Mouse (Mus musculus): ENCODE data around the gene Tpcn1.

The Tpcn1 gene

GRCm38 (mm10) chr5:120579898-120580626 lies 8.4 kb downstream of the Tpcn1 start:
- in situ Hi-C loops (cut with MboI, MseI) = no loop called here

GRCm38 (mm10) chr5:120579211-120579897 lies 9.1 kb downstream of the Tpcn1 start:
- in situ Hi-C loops (cut with MboI, MseI) = no loop called here

DNA sequence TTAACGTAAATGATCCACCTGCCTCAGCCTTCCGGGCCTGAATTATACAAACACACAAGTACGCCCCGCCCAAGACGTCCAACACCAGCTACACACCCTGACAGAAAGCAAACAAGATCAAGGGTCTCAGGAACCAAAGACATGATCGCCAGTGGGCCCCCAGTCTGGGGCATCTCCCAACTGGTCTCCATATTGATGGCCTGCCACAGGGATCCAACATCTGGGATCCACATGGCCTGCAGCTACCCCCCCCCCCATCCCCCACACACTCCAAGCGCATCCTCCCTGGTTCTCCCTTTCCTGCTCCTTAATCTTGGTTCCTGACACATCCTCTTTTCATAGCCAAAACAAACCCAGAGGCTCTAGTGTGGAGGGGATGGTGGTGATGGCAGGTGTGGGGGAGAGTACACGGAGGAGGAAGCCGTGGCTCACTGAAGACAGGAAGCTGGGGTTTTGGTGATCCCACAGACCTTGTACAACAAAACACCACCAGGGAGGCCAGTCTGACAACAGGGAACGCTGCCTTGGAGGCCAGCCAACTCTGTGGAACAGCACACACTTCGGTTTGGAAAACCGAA lies 9.9 kb downstream of the Tpcn1 start:
- in situ Hi-C loops (cut with MboI, MseI) = no loop called here

DNA sequence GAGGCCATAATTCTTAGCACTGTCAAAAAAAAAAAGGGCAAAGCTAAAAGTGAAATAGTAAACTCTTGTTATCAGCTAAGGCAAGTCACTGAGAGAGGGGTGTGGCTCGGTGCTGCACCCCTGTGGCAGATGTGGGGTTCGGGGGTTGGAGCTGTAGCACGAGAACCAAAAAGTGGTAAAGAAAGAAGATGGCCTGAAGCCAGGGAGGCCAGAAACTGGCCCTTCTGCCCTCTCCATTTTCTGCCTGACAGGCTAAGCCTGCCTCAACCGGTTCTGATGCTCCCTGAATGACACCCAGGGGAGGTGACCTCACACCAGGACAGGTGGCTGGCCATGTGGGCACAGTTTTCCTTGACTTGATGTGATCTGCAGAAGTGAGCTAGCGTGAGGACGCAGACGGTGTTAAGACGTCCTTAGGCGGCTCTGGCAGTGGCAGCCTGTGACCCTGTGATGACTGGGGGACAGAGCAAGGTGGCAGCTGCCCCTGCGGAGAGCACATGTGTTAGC lies 10.5 kb downstream of the Tpcn1 start:
- in situ Hi-C loops (cut with MboI, MseI) = no loop called here

DNA sequence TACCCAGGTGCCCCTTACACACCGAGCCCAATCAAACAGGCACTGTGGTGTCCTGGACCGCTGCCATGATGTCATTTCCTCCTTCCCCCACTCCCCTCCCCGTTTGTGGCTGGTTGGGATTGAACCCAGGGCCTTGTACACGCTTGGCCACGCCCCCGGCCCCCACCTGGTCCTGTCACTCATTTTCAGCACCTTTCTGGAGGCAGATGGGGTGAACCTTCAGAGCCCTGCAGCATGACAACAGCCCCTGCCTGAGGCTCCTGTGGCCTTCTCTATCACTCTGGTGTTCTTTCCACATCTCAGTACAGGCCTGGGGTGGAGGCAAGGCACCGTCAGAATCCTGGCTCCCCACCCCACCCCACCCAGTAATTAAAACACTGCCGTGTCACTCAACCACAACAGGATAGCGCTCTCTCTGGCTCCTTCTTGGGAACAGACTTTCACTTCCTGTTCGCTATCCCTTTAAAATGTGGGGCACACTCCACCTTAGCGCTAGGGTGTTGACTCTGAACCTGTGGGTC lies 11.6 kb downstream of the Tpcn1 start:
- in situ Hi-C loops (cut with MboI, MseI) = no loop called here

DNA sequence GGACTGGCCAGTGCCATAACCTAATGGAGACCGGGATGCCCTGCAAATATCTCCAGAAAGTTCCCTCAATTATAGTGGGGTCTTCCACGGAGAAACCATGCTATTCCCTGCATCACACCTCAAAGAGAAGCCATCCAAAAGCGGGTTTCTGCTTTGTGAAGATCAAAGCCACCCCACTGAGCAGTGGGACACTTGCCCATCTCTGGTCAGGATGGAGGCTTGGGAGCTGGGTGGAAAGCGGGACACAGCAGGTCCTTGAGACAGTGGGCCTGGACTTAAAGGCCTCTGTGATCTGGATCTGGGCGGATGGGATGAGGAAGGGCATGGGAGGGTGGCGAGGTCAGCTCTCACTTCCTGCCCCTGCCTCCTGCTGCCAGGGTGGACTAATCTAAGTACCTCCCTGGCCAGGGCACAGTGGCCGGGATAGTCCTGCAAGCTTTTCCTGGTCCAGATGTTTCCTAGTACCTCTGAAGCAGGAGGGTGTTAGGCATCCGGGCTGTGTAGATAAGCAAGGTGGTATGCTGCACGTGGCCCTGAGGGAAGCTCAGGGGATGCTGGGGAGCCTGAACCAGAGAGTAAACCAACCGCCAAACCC lies 13.9 kb downstream of the Tpcn1 start:
- in situ Hi-C loops (cut with MboI, MseI) = no loop called here

DNA sequence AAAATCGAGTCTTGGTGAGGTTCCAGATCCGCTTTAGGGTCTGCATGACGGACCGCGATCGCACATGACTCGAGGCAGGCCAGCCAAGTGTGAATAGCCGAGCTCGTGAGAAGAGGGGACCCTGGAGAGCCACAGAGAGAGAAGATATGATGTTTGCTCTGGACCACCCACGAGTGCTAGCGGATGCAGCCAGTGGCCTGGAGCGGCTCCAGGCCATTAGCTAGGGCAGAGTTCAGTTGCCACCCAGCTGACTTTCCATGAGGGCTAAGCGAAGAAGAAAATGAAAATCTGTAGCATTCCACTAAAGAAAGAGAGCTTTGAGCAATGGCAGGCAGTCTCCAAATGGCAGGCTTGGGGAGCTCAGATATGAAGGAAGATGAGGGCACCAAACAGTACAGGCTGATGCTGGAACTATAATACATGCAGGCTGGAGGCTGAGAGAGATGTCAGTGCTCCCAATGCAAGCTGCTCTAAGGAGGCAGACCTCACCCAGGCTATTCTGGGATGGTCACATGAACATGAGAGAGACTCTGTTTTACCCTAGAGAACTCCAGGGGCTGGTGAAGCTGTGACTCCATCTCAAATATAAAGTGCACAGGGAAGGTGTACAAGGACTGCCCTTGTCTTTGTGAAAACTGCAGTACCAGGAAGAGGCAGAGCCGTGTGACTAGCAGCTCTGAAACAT lies 17.3 kb downstream of the Tpcn1 start:
- in situ Hi-C loops (cut with MboI, MseI) = no loop called here

DNA sequence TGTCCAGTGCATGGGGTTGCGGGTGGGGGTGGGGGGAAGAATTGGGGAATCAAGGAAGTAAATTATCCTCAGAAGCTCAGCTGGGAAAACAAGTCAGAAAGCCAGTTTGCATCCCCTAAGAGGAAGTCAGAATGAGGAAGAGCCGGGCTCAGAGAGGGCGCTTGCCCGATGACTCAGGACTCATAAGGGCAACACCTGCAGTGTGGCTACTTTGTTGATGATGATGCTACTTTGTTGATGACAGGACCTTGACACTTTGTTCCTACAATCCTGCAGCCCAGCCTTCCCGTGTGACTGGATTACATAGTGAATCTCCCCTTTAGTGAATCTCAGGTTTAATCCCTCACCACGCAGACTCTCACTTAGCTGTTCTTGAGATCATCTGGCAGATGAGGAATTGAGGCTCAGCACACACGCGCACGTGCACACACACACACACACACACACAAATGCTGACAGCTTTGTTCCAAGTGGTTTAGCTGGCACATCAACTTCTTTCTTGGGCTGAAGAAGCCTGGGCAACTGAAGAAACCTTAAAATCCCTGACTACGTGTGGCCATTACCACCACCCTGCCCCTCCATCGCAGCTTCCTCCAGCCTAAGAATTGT lies 18.1 kb downstream of the Tpcn1 start:
- in situ Hi-C loops (cut with MboI, MseI) = no loop called here

- in situ Hi-C loops (cut with MboI, MseI) = no loop called here
Observed at GRCm38 (mm10) chr5:120569791-120570190, 18.7 kb downstream of the Tpcn1 start.

DNA sequence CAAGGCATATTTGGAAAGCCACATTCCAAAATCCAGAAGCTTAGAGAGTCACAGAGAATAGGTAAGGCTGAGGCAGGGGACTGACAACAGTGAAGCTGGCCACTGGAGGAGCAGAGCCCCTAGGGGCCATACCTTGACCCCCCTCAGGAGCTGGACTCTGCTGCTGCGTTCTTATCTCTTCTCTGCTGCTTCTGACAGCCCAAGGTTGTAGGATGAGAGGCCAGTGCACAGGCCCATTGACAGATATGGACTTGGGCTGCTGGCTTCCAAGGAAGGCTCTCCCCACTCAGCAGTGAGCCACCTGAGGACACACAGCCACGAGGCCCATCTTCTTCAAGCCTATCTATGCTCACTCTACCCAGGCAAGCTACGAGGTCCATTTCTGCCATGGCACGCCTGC lies 19.5 kb downstream of the Tpcn1 start:
- in situ Hi-C loops (cut with MboI, MseI) = no loop called here

DNA sequence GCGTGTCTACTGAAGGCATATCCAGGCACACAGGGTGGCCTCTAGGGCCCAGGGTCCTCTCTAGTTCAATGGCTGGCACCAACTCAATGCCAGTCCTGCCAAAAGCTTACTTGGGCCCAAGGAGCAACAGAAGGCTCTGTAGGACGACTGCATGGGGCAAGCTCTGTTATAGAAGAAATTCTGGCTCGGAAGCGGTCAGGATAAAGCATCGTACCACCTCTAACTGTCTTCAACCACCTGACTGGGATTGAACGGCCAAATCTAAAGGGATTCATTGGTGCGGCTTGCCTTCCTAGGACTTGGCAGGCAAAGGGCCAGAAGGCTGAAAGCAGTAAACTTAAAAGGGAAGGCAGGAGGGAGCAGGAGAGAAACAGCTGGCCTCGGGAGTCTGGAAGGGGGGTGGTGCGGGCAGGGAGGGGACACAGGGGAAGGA lies 20.1 kb downstream of the Tpcn1 start:
- in situ Hi-C loops (cut with MboI, MseI) = no loop called here

- in situ Hi-C loops (cut with MboI, MseI) = no loop called here
Observed at GRCm38 (mm10) chr5:120567761-120568211, 20.7 kb downstream of the Tpcn1 start.

DNA sequence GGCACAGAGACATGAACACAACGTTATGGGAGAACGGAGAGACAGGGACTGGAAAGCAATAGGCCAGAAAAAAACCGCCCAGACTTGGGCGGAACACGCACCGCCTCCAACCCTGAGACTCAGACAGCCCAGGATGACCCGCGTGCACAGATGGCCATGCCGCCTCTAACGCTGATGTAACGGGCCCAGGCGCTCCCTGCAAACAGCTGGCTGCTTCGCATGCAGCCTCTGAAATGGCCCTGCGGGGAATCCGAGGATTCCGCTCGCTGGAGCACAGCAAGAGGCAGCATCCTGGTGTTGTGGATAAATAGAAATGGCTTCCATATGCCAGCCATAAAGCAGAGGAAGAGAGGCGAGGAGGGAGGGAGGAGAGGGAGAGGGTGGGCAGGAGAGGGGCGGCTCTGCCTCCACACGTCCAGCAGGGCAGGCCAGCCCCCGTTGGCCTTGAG lies 21.2 kb downstream of the Tpcn1 start:
- in situ Hi-C loops (cut with MboI, MseI) = no loop called here

- in situ Hi-C loops (cut with MboI, MseI) = no loop called here
Observed at GRCm38 (mm10) chr5:120566681-120567252, 21.7 kb downstream of the Tpcn1 start.

DNA sequence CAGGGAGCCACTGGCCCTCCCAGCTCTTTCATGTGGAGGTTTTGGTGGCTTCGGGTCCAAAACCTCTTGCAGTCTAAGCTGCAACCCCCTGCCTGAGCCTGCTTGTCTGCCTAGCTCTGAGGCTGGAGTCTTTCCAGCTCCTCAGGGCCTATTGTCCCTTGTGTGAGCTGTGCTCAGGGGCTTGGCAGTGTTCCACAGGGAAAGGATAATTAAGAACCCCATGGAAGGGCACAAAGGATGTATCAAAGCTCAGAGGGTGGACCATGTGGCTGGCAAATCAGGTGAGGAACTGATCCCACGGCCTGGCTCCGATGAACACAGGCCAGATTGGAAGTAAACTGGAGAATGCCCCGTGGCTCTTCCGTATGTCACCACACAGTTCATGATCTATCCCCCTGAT lies 22.4 kb downstream of the Tpcn1 start:
- in situ Hi-C loops (cut with MboI, MseI) = no loop called here

DNA sequence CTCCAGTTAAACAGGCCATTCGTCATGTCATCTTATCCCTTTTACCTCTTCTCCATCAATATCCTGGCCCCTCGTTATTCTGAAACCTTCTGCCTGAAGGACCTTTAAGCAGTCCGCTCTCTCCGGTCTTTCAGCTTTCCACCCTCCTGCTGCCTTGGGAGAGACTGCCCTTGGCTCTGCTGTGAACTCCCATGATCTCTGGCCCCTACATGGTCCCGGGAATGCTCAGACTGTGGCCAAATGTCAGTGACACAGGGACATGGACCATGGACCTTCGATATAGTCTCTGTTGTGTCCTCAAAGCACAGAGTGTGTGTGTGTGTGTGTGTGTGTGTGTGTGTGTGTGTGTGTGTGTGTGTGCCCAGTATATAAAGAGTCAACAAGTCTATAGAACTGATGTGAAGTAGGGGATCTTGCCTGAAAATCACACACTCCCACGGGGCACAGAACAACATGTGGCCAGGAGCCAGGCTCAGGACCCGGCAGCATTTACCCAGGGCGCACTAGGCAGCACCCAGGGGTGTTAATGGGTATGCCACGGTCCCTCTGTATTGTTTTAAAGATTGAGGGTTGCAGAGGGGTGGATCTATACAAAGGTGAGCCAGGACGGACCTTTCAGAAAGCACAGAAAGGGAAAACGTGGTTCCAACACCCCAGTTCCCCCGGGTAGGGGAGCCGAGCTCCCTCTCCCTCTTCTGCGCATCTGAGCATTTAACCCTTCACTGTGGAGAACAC lies 23.1 kb downstream of the Tpcn1 start:
- in situ Hi-C loops (cut with MboI, MseI) = no loop called here

DNA sequence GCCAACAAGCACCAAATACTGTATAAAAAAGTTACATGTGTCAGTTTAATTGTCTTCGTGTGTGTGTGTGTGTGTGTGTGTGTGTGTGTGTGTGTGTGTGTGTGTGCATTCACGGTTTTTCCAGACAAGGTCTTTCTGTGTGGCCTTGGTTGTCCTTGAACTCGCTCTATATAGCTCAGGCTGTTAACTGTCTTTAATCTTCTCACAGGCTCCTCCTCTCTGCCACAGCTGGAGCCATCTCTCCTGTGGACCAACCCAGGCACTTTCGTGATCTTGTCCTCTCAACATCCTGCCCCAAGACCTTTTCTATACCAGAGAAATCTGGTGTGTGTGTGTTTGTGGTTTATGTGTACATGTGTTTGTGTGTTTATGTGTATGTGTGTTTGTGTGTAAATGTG lies 24.6 kb downstream of the Tpcn1 start:
- in situ Hi-C loops (cut with MboI, MseI) = no loop called here

DNA sequence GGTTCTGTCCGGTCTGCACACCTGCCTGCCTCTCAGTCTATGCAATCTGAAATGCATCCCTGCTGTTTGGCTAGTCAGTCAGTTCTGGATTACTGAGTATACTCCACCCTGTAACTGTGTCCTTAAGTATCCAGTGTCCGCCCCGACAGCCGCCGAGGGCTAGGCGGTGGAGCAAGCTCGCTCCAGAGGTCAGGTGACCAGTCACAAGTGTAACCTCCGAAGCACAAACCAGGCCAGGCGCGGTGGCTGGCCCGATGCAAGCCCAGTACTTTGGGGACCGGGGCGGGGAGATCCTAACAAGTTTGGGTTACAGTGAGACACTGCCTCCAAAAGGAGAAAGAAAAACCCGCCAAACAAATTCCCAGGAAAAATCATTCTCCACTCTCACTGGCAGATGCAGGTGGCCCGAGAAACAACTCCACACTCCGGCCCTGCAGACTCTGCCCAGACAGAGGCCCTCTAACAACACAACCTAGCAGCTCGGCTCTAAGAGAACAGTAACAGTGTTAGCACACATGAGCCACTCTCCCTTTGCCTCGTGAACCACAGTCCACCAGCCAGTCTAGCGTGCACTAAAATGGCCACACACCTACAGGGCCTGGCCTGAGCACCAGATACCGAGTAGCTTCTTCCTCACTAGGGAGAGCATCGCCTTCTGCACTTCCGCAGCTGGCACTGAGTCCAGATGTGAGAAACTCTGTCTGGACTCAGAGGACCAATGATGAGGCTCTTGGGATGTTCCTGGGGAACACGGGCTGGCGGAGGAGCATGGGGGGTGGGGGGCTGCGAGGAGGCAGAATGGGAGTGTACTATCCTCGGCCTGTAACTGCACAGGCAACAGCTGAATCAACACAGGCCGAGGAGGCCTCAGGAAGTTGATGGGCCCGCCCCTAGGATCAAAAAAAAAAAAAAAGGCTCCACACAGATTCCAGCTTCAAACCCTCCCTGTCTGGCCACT lies 25.2 kb downstream of the Tpcn1 start:
- in situ Hi-C loops (cut with MboI, MseI) = no loop called here
